Mouse (Mus musculus): Measurements from ENCODE around the gene Steap3.
A peak's percentile ranks its signal among the peaks of the same experiment; 100 is the strongest.

The Steap3 gene

DNA sequence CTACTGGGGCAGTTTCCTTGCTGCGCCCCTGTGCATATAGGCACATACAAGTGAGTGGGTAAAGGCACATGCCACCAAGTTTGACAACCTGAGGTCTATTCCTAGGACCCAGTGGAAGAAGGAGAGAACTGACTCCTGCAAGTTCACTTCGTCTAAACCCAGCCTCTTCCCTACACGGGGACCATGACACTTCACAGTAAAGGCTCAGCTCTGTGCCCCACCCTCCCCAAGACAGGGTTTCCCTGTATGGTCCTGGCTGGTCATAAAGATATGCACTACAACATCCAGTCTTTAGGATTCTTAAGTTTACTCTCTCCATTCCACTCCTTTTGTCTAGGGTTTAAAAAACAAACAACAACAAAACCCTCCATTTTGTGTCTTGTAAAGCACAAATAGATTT, 21.9 kb downstream of the Steap3 start:
- no peak for DNase-seq (ENCODE audit: low spot score)

DNA sequence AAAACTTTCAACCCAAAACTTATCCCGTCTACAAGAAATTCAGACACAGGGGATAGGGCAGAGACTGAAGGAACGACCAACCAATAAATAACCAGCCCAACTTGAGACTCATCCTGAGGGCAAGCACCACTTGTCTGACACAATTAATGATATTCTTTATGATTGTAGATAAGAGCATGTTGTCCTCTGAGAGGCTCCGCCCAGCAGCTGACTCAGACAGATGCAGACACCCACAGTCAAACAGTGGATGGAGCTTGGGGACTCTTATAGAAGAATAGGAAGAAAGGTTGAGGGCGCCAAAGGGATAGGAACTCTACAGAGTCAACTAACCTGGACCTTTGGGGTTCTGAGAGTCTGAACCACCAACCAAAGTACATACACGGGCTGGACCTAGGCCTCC, 22.7 kb downstream of the Steap3 start:
- DNase-seq (ENCODE audit: low spot score), result no peak

- peak; percentile 89 for DNase-seq (ENCODE audit: low spot score)
Measured at GRCm38 (mm10) chr1:120248156-120248555, 24.3 kb downstream of the Steap3 start.

DNA sequence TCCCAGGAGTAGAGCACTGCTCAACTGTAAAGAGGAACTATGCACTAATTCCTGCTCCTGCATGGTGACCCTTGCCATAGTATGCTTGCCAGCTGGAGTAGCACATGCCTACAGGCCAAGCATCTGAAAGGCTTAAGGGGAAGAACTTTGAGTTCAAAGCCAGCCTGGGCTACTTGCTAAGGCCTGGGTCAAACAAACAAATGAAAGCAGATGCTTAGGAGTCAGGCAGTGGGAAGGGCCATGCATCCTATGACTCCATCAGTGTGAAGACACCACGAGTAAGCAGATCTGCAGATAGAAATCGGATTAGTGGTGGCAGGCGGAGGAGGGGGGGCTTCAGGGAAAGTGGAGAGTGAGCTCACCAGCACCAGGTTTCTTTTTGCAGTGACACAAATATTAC, 25.2 kb downstream of the Steap3 start:
- peak; percentile 64 for DNase-seq (ENCODE audit: low spot score)

DNA sequence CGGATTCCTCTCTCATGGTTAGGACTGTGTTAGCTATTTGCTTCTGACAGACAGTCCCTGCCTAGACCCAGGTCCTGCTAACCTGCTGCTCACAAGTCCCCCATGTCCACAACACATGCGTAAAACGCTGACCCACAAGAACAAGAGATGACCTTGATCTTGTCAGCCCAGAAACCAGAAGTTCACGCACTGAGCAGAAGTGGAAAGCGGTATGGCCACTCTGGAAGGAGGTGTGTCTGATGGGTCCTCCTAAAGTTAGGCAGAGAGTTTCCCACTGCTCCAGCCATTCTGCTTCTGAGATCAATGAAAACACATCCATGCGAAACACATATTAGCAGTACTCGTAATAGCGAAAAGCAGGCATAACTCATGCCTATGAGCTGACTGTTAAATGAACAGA, 25.6 kb downstream of the Steap3 start:
- no peak for DNase-seq (ENCODE audit: low spot score)

DNA sequence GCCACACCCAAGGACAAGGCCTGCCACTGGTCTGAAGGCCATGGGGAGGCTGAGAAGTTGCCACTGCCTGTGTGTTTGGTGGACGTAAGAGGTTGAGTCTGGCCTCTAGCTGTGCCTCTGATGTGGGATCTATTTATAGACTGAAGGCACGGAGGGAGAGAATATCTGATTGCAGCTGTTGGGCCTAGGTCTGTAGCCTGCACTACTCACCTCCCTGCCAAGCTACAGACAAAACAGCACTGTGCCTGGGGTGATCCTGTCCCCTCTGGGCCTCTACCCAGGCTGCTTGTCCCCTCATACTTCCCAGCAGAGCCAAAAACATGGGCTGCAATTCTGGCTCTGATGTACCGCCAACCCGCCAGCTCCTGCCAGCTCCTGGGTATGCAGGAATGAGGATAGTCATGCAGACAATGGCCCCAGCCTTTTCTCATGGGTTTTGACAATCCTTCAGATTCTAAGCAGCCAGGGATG, 26.8 kb downstream of the Steap3 start:
- DNase-seq (ENCODE audit: low spot score), result peak; percentile 44

DNA sequence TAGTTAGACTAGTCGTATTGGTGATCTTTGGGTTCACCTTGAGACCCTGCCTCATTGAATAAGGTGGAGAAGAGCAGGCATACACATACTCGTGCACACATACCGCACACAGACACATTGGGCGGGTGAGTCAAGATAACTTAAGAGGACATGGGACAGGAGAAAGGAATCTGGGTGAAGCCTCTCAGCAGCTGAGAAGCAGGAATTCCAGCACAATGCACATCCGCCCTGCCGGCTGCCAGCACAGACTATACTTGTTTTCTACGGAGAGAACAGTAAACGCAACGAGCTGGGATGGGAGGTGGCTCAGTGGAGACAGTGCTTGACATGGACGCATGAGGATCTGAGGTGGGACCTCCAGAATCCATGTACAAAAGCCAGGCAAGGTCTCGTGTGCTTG, 27.9 kb downstream of the Steap3 start:
- DNase-seq (ENCODE audit: low spot score), result no peak

- DNase-seq (ENCODE audit: low spot score), result no peak
Measured at GRCm38 (mm10) chr1:120243987-120244386, 28.5 kb downstream of the Steap3 start.

DNA sequence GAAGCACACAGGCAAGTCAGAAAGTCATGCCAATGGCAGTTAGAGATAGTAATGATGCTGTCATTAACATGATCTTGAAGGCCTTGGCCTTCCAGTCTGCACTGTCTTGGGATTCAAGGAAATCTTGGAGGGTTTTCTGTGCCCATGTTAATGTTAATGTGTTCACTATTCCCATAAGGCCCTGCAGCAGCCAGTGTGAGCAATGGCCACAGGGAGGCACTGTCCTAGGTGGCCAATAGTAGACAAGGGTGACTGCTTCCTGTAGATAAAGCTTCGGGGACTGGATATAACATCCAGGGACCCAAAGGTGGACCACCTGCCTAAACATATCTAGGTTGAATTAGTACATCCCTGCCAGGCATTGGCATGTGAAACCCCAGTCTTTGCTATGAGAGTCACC, 35.4 kb downstream of the Steap3 start:
- DNase-seq (ENCODE audit: low spot score), result no peak

DNA sequence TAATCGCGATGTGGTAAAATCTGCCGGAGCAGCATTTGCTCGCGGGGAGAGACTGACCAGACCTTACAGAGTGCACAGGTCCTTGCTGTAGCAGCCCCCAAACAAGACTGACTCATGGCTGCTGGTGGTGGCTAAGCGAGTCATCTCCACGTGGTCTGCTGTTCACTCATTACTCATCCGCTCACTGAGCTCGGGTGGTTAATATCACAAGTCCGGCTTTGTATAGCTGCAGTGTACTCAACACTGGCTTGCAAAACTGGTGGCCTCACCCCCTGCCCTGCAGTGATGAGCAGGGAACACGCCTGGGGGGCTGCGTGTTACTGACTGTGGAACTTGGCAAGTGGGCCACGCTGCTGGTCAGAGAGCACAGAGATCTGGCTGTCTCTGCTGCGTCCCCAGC, 36.1 kb downstream of the Steap3 start:
- no peak for DNase-seq (ENCODE audit: low spot score)

DNA sequence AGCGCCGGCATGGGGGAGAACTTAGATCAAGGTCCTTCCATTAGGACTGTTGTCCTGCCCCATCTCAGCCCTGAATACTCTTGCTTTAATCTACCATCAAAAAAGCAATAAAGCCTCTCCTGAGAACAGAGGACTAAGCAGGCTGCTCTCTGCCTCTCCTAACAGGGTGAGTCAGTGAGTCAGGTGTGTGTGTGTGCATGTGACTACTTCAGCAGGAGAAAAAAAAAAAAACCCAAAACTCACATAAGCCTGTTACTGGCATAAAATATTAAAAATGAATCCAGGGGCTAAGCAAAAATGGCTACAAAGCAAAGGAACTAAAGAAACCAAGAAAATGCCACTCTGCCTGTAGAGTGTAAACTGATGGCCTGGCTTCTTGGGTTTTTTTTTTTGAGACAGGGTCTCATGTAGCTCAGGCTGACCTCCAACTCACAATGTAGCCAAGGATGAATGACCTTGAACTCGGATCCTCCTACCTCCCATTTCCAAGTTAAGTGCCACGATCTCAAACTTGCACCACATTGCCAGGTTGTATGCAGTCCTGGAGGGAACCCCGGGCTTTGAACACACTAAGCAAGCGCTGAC, 36.8 kb downstream of the Steap3 start:
- DNase-seq (ENCODE audit: low spot score), result no peak

DNA sequence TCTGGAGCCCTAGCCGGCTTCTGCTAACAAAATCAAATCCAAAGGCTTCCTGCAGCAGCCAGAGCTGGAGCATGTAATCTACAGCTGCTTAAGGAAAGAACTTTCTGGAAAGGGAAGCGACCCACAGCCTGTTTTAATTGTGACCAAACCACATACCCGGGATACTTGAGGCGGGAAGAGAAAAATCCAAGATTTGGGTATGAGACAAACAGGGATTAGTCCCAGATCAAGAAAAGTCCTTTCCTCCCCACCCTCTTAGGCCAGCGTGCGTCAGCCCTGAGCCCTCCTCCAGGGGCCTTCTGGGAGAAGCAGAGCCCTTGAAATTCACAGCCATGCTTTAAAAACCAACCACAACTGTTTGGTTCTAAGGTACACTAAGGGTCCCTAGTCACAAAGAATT, 40.3 kb downstream of the Steap3 start:
- no peak for DNase-seq (ENCODE audit: low spot score)

DNA sequence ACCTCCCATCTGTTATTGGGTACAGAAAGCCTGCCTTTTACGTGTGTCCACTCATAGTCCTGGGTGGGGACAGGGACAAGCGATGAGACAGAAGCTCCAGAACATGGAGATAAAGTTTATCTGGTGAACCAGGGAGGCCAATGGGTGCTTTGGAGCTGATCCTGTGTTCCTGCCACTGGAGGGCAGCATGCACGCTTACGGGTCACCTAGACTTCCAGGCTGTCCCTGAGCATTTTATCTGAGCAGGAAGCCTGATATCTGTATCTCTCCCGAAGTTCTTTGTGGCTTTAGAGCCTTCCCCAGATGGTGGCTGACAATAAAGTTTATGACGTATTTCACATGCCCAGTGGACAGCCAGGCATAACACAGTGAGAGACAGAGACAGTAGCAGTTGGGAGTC, 41.2 kb downstream of the Steap3 start:
- peak; percentile 68 for DNase-seq (ENCODE audit: low spot score)

DNA sequence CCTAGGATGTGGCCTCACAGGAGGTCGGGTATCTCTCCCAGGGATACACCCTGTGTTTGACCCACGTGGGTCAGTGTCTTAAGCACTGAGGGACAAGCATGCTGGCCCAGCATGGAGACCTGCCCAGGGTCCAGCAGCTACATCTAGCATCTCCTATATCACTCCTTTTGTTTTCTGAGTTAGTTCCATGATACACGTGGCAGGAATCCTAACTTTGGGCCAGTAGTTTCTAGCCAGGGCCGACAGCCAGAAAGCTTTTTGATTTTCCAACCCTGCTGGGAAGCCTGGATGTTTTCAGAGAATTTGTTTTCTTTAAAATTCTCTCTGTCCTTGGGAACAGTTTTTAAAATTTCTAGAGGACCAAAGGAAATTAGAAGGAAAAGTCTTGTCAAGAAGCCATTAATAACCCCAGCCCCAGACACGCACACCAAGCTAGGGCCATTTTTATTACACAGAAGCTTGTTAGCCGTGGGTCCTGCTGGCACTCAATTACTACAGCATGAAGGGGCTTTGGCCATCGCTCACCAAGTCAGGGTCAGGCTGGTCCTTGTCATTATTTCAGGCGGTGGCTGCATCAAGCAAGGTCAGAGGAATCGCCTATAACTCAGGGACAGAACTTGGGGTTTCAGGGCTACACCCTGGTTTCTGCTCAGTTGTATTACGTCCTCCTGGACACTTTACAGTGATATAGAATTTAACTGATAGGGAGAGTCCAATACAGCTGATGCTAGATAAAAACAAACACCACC, 42.6 kb downstream of the Steap3 start:
- DNase-seq (ENCODE audit: low spot score), result no peak

GRCm38 (mm10) chr1:120223613-120224012, 48.9 kb downstream of the Steap3 start:
- DNase-seq (ENCODE audit: low spot score), result no peak

GRCm38 (mm10) chr1:120221285-120221684, 51.2 kb downstream of the Steap3 start:
- peak; percentile 17 for DNase-seq (ENCODE audit: low spot score)

- DNase-seq (ENCODE audit: low spot score), result no peak
Measured at GRCm38 (mm10) chr1:120220841-120221240, 51.7 kb downstream of the Steap3 start.

GRCm38 (mm10) chr1:120208502-120209230, 63.8 kb downstream of the Steap3 start:
- no peak for DNase-seq (ENCODE audit: low spot score)

DNA sequence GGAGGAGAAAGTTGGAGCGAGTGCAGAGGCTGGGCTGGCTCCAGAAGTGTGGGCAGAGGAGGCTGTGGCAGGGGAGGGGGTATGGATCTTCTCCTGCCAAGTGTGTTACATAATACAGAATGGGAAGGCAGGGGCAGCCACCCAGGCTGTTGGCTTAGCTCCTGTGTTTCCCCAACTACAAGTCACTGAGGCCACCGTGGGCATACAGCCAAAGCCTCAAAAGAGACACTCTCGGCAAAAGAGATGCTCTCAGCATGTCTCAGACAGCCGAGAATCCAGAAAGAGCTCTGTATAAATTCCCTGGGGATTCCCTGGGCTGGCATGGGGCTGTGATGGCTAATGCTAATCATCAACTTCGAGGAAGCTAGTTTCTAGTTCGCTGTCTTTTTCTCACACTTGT, 64.9 kb downstream of the Steap3 start:
- peak; percentile 62 for DNase-seq (ENCODE audit: low spot score)

GRCm38 (mm10) chr1:120204834-120205233, 67.7 kb downstream of the Steap3 start:
- DNase-seq (ENCODE audit: low spot score), result no peak

DNA sequence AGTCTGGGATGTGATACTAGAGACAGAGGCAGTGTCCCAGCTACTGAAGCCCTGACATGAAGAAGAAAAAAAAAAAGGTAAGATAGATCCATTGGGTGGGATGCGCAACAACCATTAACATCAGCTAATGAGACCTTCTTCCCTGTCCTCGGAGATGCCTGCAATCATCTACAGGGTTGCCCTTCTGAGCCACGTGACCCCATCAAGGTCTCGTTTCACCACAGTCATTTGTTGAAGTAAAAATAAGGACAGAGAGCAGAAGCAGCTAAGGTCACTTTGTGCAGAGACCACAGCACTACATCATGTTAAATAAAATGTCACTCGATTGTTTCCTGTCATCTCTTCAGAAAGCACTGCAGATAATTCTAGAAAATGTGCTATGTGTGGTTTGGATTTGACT, 68.7 kb downstream of the Steap3 start:
- no peak for DNase-seq (ENCODE audit: low spot score)

GRCm38 (mm10) chr1:120202542-120202941, 70.0 kb downstream of the Steap3 start:
- no peak for DNase-seq (ENCODE audit: low spot score)

DNA sequence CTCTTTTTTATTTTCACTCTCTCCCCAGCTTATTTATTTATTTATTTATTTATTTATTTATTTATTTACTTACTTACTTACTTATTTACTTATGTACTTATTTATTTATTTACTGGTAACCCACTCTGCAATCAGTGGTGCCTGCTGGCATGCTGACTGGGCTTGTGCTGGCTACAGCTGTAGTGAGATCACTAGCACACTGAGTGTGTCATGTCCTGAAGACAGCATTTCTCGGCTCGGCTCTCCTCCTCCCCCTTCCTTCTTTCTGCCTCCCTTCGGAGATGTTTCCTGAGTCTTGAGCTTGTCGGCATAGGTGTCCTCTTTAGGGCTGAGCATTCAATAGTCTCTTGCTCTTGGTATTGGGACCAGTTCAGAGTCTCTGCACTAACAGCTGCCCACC, 73.6 kb downstream of the Steap3 start:
- no peak for DNase-seq (ENCODE audit: low spot score)

All from adipocyte (in vitro differentiated cells).